Mouse (Mus musculus) heart, embryonic 15.5 days (tissue): ENCODE measurements at regions not wholly inside any gene's neighbourhood (a gene's known extent, or its start where the extent isn't known, plus 50 kb on each side); places are given as distances from the start of the nearest gene placed in this dataset.
A peak's percentile ranks its signal among the peaks of the same experiment; 100 is the strongest.

ENCODE experiments used
- ATAC-seq: fragments of 200-750 bp; cut with Nextera tagmentation; replicated peaks from 2 replicates; pipeline ENCODE4 v1.8.0; 2017; ENCODE audit warnings: low read depth, moderate TSS enrichment; ENCODE audit not compliant: insufficient number of reproducible peaks, insufficient read depth, low FRiP score
- H3K27ac ChIP-seq: fragments of 300-500 bp; sonication (generic); 2 replicates; pipeline ENCODE4 v1.5.1; 2015; ENCODE audit warnings: mild to moderate bottlenecking, inconsistent platforms
- H3K27me3 ChIP-seq: fragments of 300-500 bp; sonication (generic); 2 replicates; pipeline ENCODE4 v1.6.1; 2015; ENCODE audit warnings: inconsistent platforms
- H3K36me3 ChIP-seq: fragments of 300-500 bp; sonication (generic); 2 replicates; pipeline ENCODE4 v1.6.1; 2015; ENCODE audit warnings: mild to moderate bottlenecking, inconsistent platforms
- H3K4me1 ChIP-seq: fragments of 300-500 bp; sonication (generic); replicated peaks from 2 replicates; pipeline ENCODE4 v1.6.1; 2015; ENCODE audit warnings: inconsistent platforms
- H3K4me2 ChIP-seq: fragments of 300-500 bp; sonication (generic); 2 replicates; pipeline ENCODE4 v1.6.1; 2015; ENCODE audit warnings: inconsistent platforms, mild to moderate bottlenecking, moderate library complexity
- H3K4me3 ChIP-seq: fragments of 300-500 bp; sonication (generic); 2 replicates; pipeline ENCODE4 v1.5.1; 2015; ENCODE audit warnings: mild to moderate bottlenecking, inconsistent platforms
- H3K9ac ChIP-seq: fragments of 300-500 bp; sonication (generic); 2 replicates; pipeline ENCODE4 v1.6.1; 2015; ENCODE audit warnings: mild to moderate bottlenecking, inconsistent platforms
- H3K9me3 ChIP-seq: fragments of 300-500 bp; sonication (generic); replicated peaks from 2 replicates; pipeline ENCODE4 v1.6.1; 2016; ENCODE audit warnings: inconsistent platforms
- WGBS: fragments of 180-500 bp; shearing (Covaris S2); methylation state at CpG from one replicate; pipeline ENCODE4 v1.1.7; 2015; ENCODE audit warnings: mixed read lengths; 5-methylcytosine and 5-hydroxymethylcytosine counted together

DNA sequence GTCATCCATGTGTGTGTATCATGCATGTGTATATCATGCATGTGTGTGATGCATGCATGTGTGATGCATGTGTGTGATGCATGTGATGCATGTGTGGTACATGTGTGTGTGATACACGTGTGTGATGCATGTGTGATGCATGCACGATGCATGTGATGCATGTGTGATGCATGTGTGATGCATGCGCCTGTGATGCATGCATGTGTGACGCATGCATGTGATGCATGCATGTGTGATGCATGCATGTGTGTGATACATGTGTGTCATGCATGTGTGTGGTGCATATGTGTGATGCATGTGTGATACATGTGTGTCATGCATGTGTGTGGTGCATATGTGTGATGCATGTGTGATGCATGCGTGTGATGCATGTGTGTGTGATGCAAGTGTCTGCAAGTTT lies 108.1 kb upstream of the Zfp217 start:
- no peak overlapping the region for H3K4me2 ChIP-seq
- WGBS, result 89% methylated on average over 5 of the region's 5 CpGs
- H3K36me3 ChIP-seq, result no peaks in the 10 kb centered on the region
- no peak overlapping the region for H3K4me3 ChIP-seq
- no peaks in the 10 kb centered on the region for H3K27me3 ChIP-seq
- no peak overlapping the region for H3K9ac ChIP-seq
- no peak overlapping the region for H3K27ac ChIP-seq
- H3K9me3 ChIP-seq, result no peaks in the 10 kb centered on the region
- H3K4me1 ChIP-seq, result no peaks in the 10 kb centered on the region; the same call in 1 of the 2 replicates
- no peak for ATAC-seq

DNA sequence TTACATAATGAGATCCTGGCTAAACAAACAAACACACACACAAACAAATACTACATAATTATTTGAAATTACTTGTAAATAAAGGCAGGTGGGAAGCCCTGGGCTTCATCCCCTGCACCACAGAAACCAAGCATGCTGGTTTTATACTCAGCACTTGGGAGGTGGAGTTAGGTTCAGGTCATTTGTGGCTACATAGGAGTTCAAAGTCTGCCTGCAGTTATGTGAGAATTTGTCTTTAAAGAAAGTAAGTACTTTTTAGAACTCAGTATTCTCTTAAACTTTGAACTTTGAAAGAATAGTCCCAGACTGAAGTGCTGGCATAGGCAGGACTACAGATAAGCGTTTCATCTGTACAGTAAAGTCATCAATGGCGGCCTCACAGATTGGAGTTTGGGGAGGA lies 107.6 kb upstream of the Zfp217 start:
- WGBS, result 86% methylated on average over 2 of the region's 2 CpGs
- Histone ChIP-seq H3K4me1 (no peaks in the 10 kb centered on the region; the same call in 1 of the 2 replicates), H3K4me2 (no peak overlapping the region), H3K36me3 (no peaks in the 10 kb centered on the region), H3K9me3 (no peaks in the 10 kb centered on the region), H3K4me3 (no peak overlapping the region), H3K9ac (no peak overlapping the region), H3K27ac (no peak overlapping the region), H3K27me3 (no peaks in the 10 kb centered on the region)
- no peak for ATAC-seq

DNA sequence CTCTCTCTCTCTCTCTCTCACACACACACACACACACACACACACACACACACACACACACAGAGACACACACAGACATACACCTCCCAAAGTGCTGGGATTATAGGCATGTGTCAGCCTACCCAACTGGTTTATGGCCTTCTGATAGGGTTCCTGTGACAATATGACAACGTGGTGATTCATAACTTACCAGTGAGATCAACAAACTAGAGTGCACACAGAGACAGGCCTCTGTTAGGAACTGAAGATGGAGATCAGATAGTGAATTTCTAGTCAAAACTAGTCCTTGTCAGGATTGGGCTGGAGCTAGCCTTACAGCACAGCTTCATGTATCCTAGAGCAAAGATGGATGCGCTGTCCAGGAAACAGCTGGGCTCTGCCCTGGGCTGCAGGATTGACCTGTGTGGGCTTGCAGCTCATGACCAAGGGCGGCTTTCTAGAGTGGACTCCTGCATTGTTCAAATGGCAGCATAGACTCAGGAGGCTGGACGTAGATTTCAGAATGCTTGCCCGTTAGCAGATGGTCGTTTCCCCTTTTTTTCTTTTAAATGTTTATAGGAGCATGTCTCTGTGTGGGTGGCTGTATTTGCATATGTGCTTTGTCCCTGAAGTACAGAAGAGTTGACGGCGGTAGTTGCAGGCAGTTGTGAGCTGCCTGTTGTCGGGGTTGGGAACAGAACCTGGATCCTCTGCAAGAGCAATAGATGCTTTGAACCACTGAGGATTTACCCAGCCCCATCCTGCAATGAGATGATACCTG lies 106.0 kb upstream of the Zfp217 start:
- H3K27ac ChIP-seq, result no peak overlapping the region
- no peaks in the 10 kb centered on the region for H3K9me3 ChIP-seq
- ATAC-seq, result no peak
- no peaks in the 10 kb centered on the region; the same call in 1 of the 2 replicates for H3K4me1 ChIP-seq
- no peaks in the 10 kb centered on the region for H3K27me3 ChIP-seq
- no peak overlapping the region for H3K4me2 ChIP-seq
- no peaks in the 10 kb centered on the region for H3K36me3 ChIP-seq
- no peak overlapping the region for H3K9ac ChIP-seq
- no peak overlapping the region for H3K4me3 ChIP-seq
- WGBS, result 76% methylated on average over 9 of the region's 9 CpGs

DNA sequence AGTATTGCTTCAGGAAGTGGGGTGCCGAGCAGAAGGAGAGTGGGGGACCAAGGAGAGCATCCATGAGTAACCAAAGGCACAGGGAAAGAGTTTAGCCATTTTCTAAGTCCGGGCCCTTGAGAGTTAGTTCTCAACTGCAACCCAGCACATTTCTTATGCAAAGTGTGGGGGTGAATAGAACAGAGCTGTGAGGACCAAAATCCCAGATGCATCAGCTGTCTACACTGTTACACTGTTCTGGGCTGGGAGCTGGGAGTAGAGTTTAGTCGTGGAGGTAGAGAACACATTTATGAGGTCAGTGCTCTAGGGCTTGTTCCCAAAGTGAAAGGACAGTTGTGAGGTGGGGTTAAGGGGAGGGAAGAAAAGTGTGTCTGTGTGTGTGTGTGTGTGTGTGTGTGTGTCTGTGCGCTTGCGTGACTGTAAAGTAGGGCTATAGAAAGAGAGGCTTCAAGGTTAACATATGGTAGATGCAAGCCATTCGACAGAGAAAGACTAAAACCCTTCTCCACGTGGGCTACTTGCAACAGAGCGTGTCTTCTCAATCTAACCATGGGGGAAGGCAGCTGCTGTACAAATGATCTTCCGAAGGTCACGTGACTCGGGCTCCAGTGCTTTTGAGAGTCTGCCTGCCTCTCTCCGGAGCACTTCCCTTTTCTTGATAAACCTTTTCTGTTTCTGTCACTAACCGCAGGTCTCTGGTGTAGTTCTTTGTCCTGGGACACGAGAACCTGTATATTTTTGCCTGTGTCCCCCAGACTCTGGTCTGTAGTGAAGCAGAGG lies 104.5 kb upstream of the Zfp217 start:
- H3K4me2 ChIP-seq, result no peak overlapping the region
- no peaks in the 10 kb centered on the region for H3K9me3 ChIP-seq
- no peaks in the 10 kb centered on the region for H3K27me3 ChIP-seq
- ATAC-seq, result no peak
- WGBS, result 54% methylated on average over 14 of the region's 14 CpGs
- no peaks in the 10 kb centered on the region; the same call in 1 of the 2 replicates for H3K4me1 ChIP-seq
- no peaks in the 10 kb centered on the region for H3K36me3 ChIP-seq
- H3K9ac ChIP-seq, result no peak overlapping the region
- no peak overlapping the region for H3K4me3 ChIP-seq
- H3K27ac ChIP-seq, result 0 out of 2 replicates have a peak overlapping the region, but pooled peaks have one; percentile 4

DNA sequence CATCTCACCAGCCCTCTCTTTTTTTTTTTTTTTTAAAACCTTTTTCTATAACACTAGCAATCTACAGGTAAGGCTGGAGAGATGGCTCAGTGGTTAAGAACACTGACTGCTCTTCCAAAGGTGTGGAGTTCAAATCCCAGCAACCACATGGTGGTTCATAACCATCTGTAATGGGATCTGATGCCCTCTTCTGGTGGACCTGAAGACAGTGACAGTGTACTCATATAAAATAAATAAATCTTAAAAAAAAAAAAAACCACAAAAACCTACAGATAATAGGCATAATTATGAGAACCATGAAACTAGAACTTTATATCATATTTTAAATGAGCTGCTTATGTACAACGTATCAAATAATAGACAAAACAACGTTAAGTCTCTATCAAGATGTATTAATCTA lies 102.8 kb upstream of the Zfp217 start:
- H3K27ac ChIP-seq, result no peak overlapping the region
- no peaks in the 10 kb centered on the region for H3K27me3 ChIP-seq
- no peak overlapping the region for H3K9ac ChIP-seq
- H3K36me3 ChIP-seq, result no peaks in the 10 kb centered on the region
- H3K4me3 ChIP-seq, result no peak overlapping the region
- H3K9me3 ChIP-seq, result no peaks in the 10 kb centered on the region
- no peak for ATAC-seq
- no peak overlapping the region for H3K4me2 ChIP-seq
- no peaks in the 10 kb centered on the region; the same call in 1 of the 2 replicates for H3K4me1 ChIP-seq
- 92% methylated on average over 2 of the region's 2 CpGs for WGBS

DNA sequence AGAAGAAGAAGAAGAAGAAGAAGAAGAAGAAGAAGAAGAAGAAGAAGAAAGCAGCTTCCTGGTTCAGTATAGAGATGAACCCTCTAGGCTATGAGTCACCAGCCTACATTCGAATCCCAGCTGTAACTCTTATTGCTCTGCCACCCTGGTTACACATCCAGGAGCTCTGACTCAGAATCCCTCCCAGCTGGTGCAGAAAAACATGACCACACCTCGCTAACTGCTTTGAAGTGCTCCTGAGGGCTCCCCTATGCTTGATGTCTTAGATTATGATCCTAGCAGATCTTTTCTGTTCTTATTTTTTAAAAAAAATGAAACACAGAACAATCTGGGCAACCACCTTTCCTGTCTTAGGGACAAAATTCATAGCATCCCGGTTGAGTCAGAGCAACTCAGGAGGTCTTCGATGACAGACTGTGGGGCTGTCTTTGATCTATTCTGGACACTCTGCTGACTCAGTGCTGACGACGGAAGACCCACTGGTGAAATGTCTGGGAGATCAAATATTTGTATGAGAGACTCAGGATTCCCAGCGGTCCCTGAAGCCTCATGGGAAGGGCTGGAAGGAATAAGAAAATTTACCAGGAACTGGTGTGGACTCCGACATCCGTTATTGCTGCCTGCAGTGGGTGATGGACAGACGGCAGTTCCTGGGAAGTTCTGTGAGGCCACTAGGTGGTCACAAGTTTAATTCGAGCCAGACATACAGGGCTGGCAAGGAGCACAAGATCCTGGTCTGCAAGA lies 100.0 kb upstream of the Zfp217 start:
- ATAC-seq, result no peak
- no peaks in the 10 kb centered on the region for H3K9me3 ChIP-seq
- no peak overlapping the region for H3K9ac ChIP-seq
- WGBS, result 35% methylated on average over 11 of the region's 11 CpGs
- no peak overlapping the region for H3K4me2 ChIP-seq
- H3K4me3 ChIP-seq, result no peak overlapping the region
- no peaks in the 10 kb centered on the region for H3K36me3 ChIP-seq
- H3K27ac ChIP-seq, result no peak overlapping the region
- no peaks in the 10 kb centered on the region; the same call in 1 of the 2 replicates for H3K4me1 ChIP-seq
- H3K27me3 ChIP-seq, result no peaks in the 10 kb centered on the region

DNA sequence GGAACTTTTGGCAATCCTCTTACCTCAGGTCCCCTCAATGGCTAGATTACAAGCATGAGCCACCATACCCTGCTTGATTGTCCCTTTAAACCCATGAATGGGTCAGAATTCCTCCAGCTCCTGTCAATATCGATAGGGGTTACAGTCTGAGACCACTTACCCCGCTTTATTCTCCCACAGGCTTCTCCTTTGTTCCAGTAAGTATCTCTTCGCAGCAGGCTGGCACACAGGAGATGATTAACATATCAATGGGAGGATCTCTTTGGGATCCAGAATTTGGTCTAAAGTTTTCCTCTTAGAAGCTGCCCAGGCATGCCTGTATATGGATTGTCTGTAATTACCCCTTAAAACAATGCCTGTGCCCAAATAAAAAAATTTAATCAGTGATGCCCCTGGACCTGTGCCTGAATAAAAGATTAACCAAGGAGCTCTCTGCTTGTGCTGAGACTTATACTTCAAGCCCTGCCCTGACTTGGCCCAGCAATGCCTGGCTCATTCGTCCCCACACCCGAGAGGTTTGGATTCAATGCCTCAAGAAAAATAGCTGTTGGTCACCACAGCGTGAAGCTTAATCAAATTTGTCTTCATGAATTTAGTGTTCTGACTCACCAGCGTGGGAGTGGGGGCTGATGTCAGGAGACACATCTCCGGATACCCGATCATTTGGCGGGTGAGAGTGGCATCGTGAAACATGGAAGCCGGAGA lies 97.9 kb upstream of the Zfp217 start:
- 43% methylated on average over 12 of the region's 12 CpGs for WGBS
- Histone ChIP-seq H3K9ac (no peak overlapping the region), H3K27ac (no peak overlapping the region), H3K27me3 (no peaks in the 10 kb centered on the region), H3K36me3 (no peaks in the 10 kb centered on the region), H3K4me3 (no peak overlapping the region), H3K9me3 (no peaks in the 10 kb centered on the region), H3K4me2 (no peak overlapping the region), H3K4me1 (no peaks in the 10 kb centered on the region; the same call in 1 of the 2 replicates)
- no peak for ATAC-seq

DNA sequence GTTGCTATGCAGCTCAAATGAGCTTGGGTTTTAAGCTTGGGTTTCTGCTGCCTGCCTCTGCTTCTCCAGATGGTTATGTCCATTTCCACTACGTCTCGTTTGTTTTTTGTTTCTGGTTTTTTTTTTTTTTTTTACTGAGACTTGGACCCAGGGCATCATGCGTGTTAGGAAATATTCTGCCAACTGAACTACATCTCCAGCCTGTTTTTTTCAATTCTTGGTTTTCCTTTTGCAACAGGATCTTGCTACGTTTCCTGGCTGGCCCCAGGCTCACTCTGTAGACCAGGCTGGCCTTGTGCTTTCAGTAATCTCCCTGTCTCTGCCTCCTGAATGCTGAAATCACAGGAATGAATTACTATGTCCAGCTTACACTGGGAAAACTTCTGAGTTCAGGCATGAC lies 96.2 kb upstream of the Zfp217 start:
- H3K4me2 ChIP-seq, result no peak overlapping the region
- H3K27ac ChIP-seq, result no peak overlapping the region
- H3K9me3 ChIP-seq, result no peaks in the 10 kb centered on the region
- no peaks in the 10 kb centered on the region; the same call in 1 of the 2 replicates for H3K4me1 ChIP-seq
- H3K4me3 ChIP-seq, result no peak overlapping the region
- H3K27me3 ChIP-seq, result no peaks in the 10 kb centered on the region
- H3K9ac ChIP-seq, result no peak overlapping the region
- WGBS, result 68% methylated on average over 4 of the region's 4 CpGs
- no peaks in the 10 kb centered on the region for H3K36me3 ChIP-seq
- ATAC-seq, result no peak

DNA sequence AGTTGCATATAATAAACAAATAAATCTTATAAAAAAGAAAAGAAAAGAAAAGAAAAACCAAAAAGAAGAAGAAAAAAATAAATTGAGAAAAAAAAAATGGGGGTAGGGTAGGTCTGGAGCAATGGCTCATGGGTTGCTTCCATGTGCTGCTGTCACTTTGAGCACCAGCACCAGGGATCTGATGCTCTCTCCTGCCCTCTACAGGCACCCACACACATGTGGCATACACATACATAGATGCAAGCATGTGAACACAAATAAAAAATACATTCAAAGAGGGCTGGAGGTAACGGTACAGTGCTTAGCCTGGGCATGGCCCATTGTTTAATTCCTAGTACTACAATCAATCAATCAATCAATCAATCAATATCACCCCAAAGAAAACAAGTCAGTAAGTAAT lies 90.1 kb upstream of the Zfp217 start:
- Histone ChIP-seq H3K4me3 (no peak overlapping the region), H3K27ac (no peak overlapping the region)

DNA sequence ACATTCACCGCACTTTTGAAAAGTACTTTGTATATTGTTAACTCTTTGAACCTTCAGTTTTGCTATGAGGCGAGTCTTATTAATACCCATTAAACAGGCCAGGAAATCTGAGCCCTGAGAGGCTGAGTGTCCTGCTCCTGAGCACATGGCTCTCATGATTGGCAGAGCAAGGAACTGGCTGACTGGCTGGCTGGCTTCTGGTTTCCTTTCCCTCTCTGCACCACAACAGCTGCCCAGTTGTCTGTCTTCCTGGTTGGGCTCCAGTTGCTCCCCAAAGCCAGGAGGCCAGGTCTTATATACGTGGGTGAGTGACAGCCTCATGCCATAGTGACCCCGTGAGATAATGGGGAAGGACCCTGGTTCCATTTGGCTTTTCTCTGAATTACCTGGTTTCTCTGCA lies 85.5 kb upstream of the Zfp217 start:
- no peak for ATAC-seq
- Histone ChIP-seq H3K4me3 (no peak overlapping the region), H3K4me1 (peaks cover 7% of the 10 kb centered on the region; the same call in 1 of the 2 replicates), H3K27ac (no peak overlapping the region), H3K9ac (no peak overlapping the region), H3K4me2 (no peak overlapping the region), H3K27me3 (no peaks in the 10 kb centered on the region), H3K9me3 (no peaks in the 10 kb centered on the region), H3K36me3 (no peaks in the 10 kb centered on the region)
- WGBS, result 71% methylated on average over 4 of the region's 4 CpGs

More for the DNA sequence above, 90.1 kb upstream of the Zfp217 start:
- no peak for ATAC-seq
- Histone ChIP-seq H3K9ac (no peak overlapping the region), H3K36me3 (no peaks in the 10 kb centered on the region), H3K9me3 (no peaks in the 10 kb centered on the region), H3K4me1 (no peaks in the 10 kb centered on the region), H3K4me2 (no peak overlapping the region), H3K27me3 (no peaks in the 10 kb centered on the region)
- 84% methylated on average over 1 of the region's 1 CpGs for whole genome bisulfite sequencing
